Mouse (Mus musculus): Measurements from ENCODE around the gene Urm1. TPM values are rescaled to one million over a fixed set of nuclear protein-coding genes. Genes with fewer than 3 reads are reported as not detected.

Gene Urm1
- polyA plus RNA-seq (2021; fragmentation: Nextera tagmentation) = 3.7 and 16.1 TPM in 2 replicates
- long read RNA-seq, experiment 1, transcript Urm1-201 (5 exons, 2,196 nt) = major isoform, 28 of 45 reads
- long read RNA-seq, experiment 1, partial matches to known transcripts = 2 of 45 reads
- long read RNA-seq, experiment 1, other reads (novel, unspliced or antisense) = 11 of 45 reads
- long read RNA-seq, experiment 2, partial matches to known transcripts = 0 of 2 reads
- long read RNA-seq, experiment 2, other reads (novel, unspliced or antisense) = 1 of 2 reads

GRCm38 (mm10) chr2:29820025-29820817 lies at the start of gene Urm1:
Urm1 (plus strand) TSS chr2:29820075.

GRCm38 (mm10) chr2:29787104-29787917 lies 32.6 kb upstream of the Urm1 start, which contains the start of gene Coq4:
Coq4 (plus strand) TSS chr2:29787493.

GRCm38 (mm10) chr2:29787937-29788681 lies 31.8 kb upstream of the Urm1 start, which contains the start of gene Trub2:
Trub2 (minus strand) TSS chr2:29788502.

GRCm38 (mm10) chr2:29802075-29802826 lies 17.6 kb upstream of the Urm1 start, which contains the start of gene Slc27a4:
Slc27a4 (plus strand) TSS chr2:29802634.

GRCm38 (mm10) chr2:29868949-29869645 lies 49.2 kb downstream of the Urm1 start, which contains the start of gene Cercam:
Cercam (plus strand) TSS chr2:29869164.

GRCm38 (mm10) chr2:29889066-29889944 lies 69.4 kb downstream of the Urm1 start, which contains the start of gene Odf2:
Odf2 (plus strand) TSS chr2:29889221.

Other genes with a start within 250 kb of the Urm1 start
- gene Rapgef1, start 200.4 kb upstream of the Urm1 start, polyA plus RNA-seq (2021; fragmentation: Nextera tagmentation) = 5.5 and 8.5 TPM in 2 replicates
- gene Gm13420, start 68.4 kb upstream of the Urm1 start, polyA plus RNA-seq (2021; fragmentation: Nextera tagmentation) = 0.87 and 1.5 TPM in 2 replicates
- gene Gm13547, start 60.8 kb upstream of the Urm1 start, polyA plus RNA-seq (2021; fragmentation: Nextera tagmentation) = not detected in 2 replicates
- 36.8 and 44.3 TPM in 2 replicates for gene Coq4, start 32.6 kb upstream of the Urm1 start, polyA plus RNA-seq (2021; fragmentation: Nextera tagmentation)
- gene Trub2, start 31.6 kb upstream of the Urm1 start, polyA plus RNA-seq (2021; fragmentation: Nextera tagmentation) = 13.2 and 15.1 TPM in 2 replicates
- 13.9 and 17.3 TPM in 2 replicates for gene Slc27a4, start 17.4 kb upstream of the Urm1 start, polyA plus RNA-seq (2021; fragmentation: Nextera tagmentation)
- 3.0 and 3.1 TPM in 2 replicates for gene Cercam, start 49.1 kb downstream of the Urm1 start, polyA plus RNA-seq (2021; fragmentation: Nextera tagmentation)
- 15.1 and 19.9 TPM in 2 replicates for gene Odf2, start 69.1 kb downstream of the Urm1 start, polyA plus RNA-seq (2021; fragmentation: Nextera tagmentation)
- gene Gle1, start 115.4 kb downstream of the Urm1 start, polyA plus RNA-seq (2021; fragmentation: Nextera tagmentation) = 32.0 and 33.9 TPM in 2 replicates
- gene Sptan1, start 145.5 kb downstream of the Urm1 start, polyA plus RNA-seq (2021; fragmentation: Nextera tagmentation) = 113 and 146 TPM in 2 replicates
- 38.6 and 50.8 TPM in 2 replicates for gene Wdr34, start 228.8 kb downstream of the Urm1 start, polyA plus RNA-seq (2021; fragmentation: Nextera tagmentation)
- gene Set, start 237.3 kb downstream of the Urm1 start, polyA plus RNA-seq (2021; fragmentation: Nextera tagmentation) = 171 and 208 TPM in 2 replicates

Measured in left cerebral cortex, adult 6 months (tissue).